In genomic region chr16:11385798-11386197, GRCm38 (mm10) we compare ENCODE assay signal across 1 mouse cellular context.
TF ChIP-seq lines count a peak whose summit lies in the region.

No protein-coding gene starts in this region.

TF ChIP-seq in CH12.LX, 34 proteins besides CTCF, POLR2A, EP300 and RAD21 (continued from another document):
- TF ChIP-seq UBTF (IDR thresholded peaks at IDR 0.05; ENCODE audit: low read depth, low read length): no peak
- TF ChIP-seq POLR2AphosphoS2 (IDR thresholded peaks at IDR 0.05; ENCODE audit: low read depth, low read length): no peak
- peak; percentile 92; the same call in 1 of the 2 replicates for TF ChIP-seq MAZ (IDR thresholded peaks at IDR 0.05; ENCODE audit: low read depth, low read length)
- peak; percentile 88 for TF ChIP-seq CHD2 (IDR thresholded peaks at IDR 0.05; ENCODE audit: low read length)
- TF ChIP-seq MYC (IDR thresholded peaks at IDR 0.05; ENCODE audit: low read depth, low read length): peak; percentile 99
- TF ChIP-seq ZC3H11A (IDR thresholded peaks at IDR 0.05; ENCODE audit: low read depth, low read length): no peak
- TF ChIP-seq JUN (IDR thresholded peaks at IDR 0.05; ENCODE audit: insufficient read depth, low read depth, low read length): peak; percentile 60
